Mouse (Mus musculus): ENCODE data around the gene Surf6. TPM values are rescaled to one million over a fixed set of nuclear protein-coding genes. Genes with fewer than 3 reads are reported as not detected.
"Not testable (repeated sequence)": the region's sequence is repeated elsewhere in the genome, so short reads cannot be mapped to it uniquely, and the experiment has no call there.

Surf6 gene
- total RNA-seq, 2 experiments from 2014 or later = 11.7 to 14.2 TPM

- DNase-seq = no peak
Measured at GRCm38 (mm10) chr2:26913416-26914147, 10.9 kb upstream of the Surf6 start.

- DNase-seq = no peak
Measured at GRCm38 (mm10) chr2:26912253-26912770, 9.6 kb upstream of the Surf6 start.

GRCm38 (mm10) chr2:26910994-26911765 lies 8.5 kb upstream of the Surf6 start:
- no peak for DNase-seq

GRCm38 (mm10) chr2:26910124-26910993 lies 7.7 kb upstream of the Surf6 start, which contains the start of the genes Med22 and Rpl7a:
Med22 (minus strand) TSS chr2:26910677.
Rpl7a (plus strand) TSS chr2:26910764.
- peak; percentile 99 to 100 for DNase-seq

GRCm38 (mm10) chr2:26909387-26909784 lies 6.7 kb upstream of the Surf6 start:
- DNase-seq = no peak

GRCm38 (mm10) chr2:26908710-26909386 lies 6.2 kb upstream of the Surf6 start:
- no peak for DNase-seq

- DNase-seq = peak in 1 of 2 experiments; percentile 49
Measured at GRCm38 (mm10) chr2:26907109-26907508, 4.4 kb upstream of the Surf6 start.

- DNase-seq = no peak
Measured at GRCm38 (mm10) chr2:26906431-26906830, 3.8 kb upstream of the Surf6 start.

- no peak for DNase-seq
Measured at GRCm38 (mm10) chr2:26905936-26906335, 3.3 kb upstream of the Surf6 start.

- DNase-seq = no peak
Measured at GRCm38 (mm10) chr2:26903311-26903710, 632 bp upstream of the Surf6 start.

GRCm38 (mm10) chr2:26901834-26902400 lies 762 bp downstream of the Surf6 start:
- no peak for DNase-seq

GRCm38 (mm10) chr2:26900731-26901130 lies 1.9 kb downstream of the Surf6 start:
- DNase-seq = no peak

- DNase-seq = no peak
Measured at GRCm38 (mm10) chr2:26895898-26896297, 6.8 kb downstream of the Surf6 start.

GRCm38 (mm10) chr2:26886170-26886569 lies 16.5 kb downstream of the Surf6 start:
- DNase-seq = not testable (repeated sequence)

- DNase-seq = not testable (repeated sequence)
Measured at GRCm38 (mm10) chr2:26885541-26885940, 17.1 kb downstream of the Surf6 start.

- no peak for DNase-seq
Measured at GRCm38 (mm10) chr2:26878571-26878970, 24.1 kb downstream of the Surf6 start.

- DNase-seq = no peak
Measured at GRCm38 (mm10) chr2:26870666-26871065, 32.0 kb downstream of the Surf6 start.

GRCm38 (mm10) chr2:26864879-26865278 lies 37.8 kb downstream of the Surf6 start, which contains the start of gene Abo:
Abo (minus strand) TSS chr2:26864979.
- DNase-seq = no peak

- DNase-seq = no peak
Measured at GRCm38 (mm10) chr2:26862856-26863255, 39.8 kb downstream of the Surf6 start.

GRCm38 (mm10) chr2:26847706-26848105 lies 55.0 kb downstream of the Surf6 start:
- peak; percentile 4 to 12 for DNase-seq
